Mouse (Mus musculus) limb, embryonic 13.5 days (tissue): ENCODE data around the gene Ghitm. TPM values are rescaled to one million over a fixed set of nuclear protein-coding genes. Genes with fewer than 3 reads are reported as not detected.
"Not testable (repeated sequence)": the region's sequence is repeated elsewhere in the genome, so short reads cannot be mapped to it uniquely, and the experiment has no call there.

Experiments used
- ATAC-seq: fragments of 200-750 bp; cut with Nextera tagmentation; 2 replicates; pipeline ENCODE4 v1.8.0; 2017; ENCODE audit warnings: low read depth, moderate number of reproducible peaks, moderate TSS enrichment; ENCODE audit not compliant: low FRiP score
- H3K27ac ChIP-seq: fragments of 300-500 bp; sonication (generic); 2 replicates; pipeline ENCODE4 v1.5.1; 2015; ENCODE audit warnings: inconsistent platforms, mild to moderate bottlenecking, moderate library complexity
- H3K27me3 ChIP-seq: fragments of 300-500 bp; sonication (generic); 2 replicates; pipeline ENCODE4 v1.6.1; 2015; ENCODE audit warnings: mild to moderate bottlenecking, inconsistent platforms
- H3K36me3 ChIP-seq: fragments of 300-500 bp; sonication (generic); 2 replicates; pipeline ENCODE4 v1.6.1; 2015; ENCODE audit warnings: inconsistent platforms, mild to moderate bottlenecking, moderate library complexity
- H3K4me1 ChIP-seq: fragments of 300-500 bp; sonication (generic); 2 replicates; pipeline ENCODE4 v1.6.1; 2015; ENCODE audit warnings: inconsistent platforms
- H3K4me2 ChIP-seq: fragments of 300-500 bp; sonication (generic); replicated peaks from 2 replicates; pipeline ENCODE4 v1.6.1; 2015; ENCODE audit warnings: inconsistent platforms, mild to moderate bottlenecking, moderate library complexity
- H3K4me3 ChIP-seq: fragments of 300-500 bp; sonication (generic); 2 replicates; pipeline ENCODE4 v1.5.1; 2015; ENCODE audit warnings: moderate library complexity, mild to moderate bottlenecking, inconsistent platforms
- H3K9ac ChIP-seq: fragments of 300-500 bp; sonication (generic); 2 replicates; pipeline ENCODE4 v1.6.1; 2015; ENCODE audit warnings: mild to moderate bottlenecking, inconsistent platforms
- H3K9me3 ChIP-seq: fragments of 300-500 bp; sonication (generic); 2 replicates; pipeline ENCODE4 v1.6.1; 2016; ENCODE audit warnings: inconsistent platforms
- WGBS: fragments of 180-500 bp; shearing (Covaris S2); methylation state at CpG from one replicate; pipeline ENCODE4 v1.1.7; 2015; 5-methylcytosine and 5-hydroxymethylcytosine counted together
- polyA plus RNA-seq: library from polyadenylated mRNA; unstranded; fragments of >200 nt; fragmentation: Nextera tagmentation; extraction: Ambion mirVana; gene quantifications from 2 replicates; pipeline ENCODE4 v1.2.1, GENCODE M21; 2015

Ghitm gene
- polyA plus RNA-seq = 173 and 175 TPM in 2 replicates

DNA sequence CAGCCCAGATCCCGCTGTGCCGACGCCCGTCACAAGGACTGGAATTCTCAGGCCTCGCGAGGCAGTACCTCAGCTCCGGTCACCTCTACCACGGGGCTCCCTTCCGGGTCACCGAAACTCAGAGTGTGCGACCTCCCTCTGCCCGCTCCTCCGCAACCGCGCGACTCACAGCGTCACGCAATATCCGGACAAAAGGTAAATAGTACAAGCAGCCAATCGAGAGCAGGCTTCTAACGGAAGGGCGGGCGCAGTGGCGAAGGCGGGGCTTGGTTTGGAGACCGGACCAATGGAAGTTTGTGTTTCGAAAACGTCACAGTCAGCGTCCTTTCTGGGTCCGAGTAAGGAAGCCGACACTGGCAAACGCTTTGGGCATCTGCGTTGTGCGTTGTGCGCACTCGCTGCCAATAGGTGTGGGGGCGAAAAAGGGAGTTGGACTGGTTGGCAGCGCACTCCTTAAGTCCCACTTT lies at the start of gene Ghitm:
Gene Ghitm (minus strand): TSS at position 146 of the 467 bp plus-strand sequence.
- Histone ChIP-seq H3K27ac (peak within 1 kb of the TSS; percentile 67; the same call in 1 of the 2 replicates), H3K27me3 (no peaks in the 10 kb centered on the region), H3K4me3 (peak within 1 kb of the TSS; percentile 88), H3K4me1 (peaks cover 6% of the 10 kb centered on the region; the same call in 1 of the 2 replicates), H3K9ac (peak within 1 kb of the TSS; percentile 92), H3K4me2 (peak within 1 kb of the TSS; percentile 69), H3K9me3 (no peaks in the 10 kb centered on the region), H3K36me3 (peaks cover 22% of the 10 kb centered on the region)
- 0% methylated on average over 38 of the region's 38 CpGs for WGBS
- ATAC-seq = peak; percentile 100

DNA sequence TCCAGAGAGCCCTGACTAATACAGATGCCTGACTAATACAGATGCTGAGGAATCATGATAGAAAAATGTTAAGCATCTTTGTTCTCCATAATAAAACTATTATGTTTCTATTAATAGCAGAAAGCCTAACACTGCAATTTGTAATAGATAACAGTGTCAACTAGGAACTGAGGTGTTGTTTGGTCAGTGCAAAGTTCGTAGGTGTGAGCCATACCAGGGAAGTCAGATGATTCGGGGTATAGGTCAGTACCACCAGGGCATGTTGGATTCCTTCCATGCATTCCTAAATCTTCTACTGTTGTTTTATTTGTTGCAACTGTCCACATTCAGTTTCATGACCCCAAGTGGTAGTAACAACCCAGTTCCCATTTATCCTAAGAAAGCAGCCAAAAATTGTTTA lies 49.8 kb upstream of the Ghitm start:
- WGBS = 84% methylated on average over 2 of the region's 2 CpGs
- H3K9me3 ChIP-seq = no peaks in the 10 kb centered on the region
- no peak overlapping the region for H3K4me2 ChIP-seq
- H3K4me3 ChIP-seq = no peak overlapping the region
- no peak overlapping the region for H3K9ac ChIP-seq
- no peaks in the 10 kb centered on the region for H3K4me1 ChIP-seq
- no peak overlapping the region for H3K27ac ChIP-seq
- ATAC-seq = no peak
- H3K27me3 ChIP-seq = no peaks in the 10 kb centered on the region
- no peaks in the 10 kb centered on the region for H3K36me3 ChIP-seq

DNA sequence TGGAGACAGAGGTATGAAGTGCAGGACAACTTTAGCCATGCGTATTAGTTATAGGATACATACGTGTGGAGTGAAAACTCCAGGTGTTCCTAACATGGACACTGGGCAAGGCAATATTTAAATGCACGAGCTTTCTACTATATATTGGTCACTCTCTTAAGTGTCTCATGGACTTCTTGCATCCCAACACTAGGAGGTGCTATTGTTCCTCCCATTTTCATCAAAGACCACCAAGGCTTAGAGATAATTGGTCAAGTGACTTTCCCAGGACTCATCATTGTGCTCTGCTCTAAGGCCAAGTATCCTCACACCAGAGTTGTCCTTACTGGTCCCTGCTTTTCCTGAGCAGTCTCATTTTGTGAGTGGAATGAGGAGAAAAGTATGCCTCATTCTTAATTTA lies 39.4 kb upstream of the Ghitm start:
- H3K9me3 ChIP-seq = no peaks in the 10 kb centered on the region
- no peaks in the 10 kb centered on the region for H3K36me3 ChIP-seq
- ATAC-seq = no peak
- no peaks in the 10 kb centered on the region for H3K4me1 ChIP-seq
- 77% methylated on average over 3 of the region's 3 CpGs for WGBS
- H3K27me3 ChIP-seq = no peaks in the 10 kb centered on the region
- no peak overlapping the region for H3K4me3 ChIP-seq
- H3K27ac ChIP-seq = no peak overlapping the region
- H3K4me2 ChIP-seq = no peak overlapping the region
- no peak overlapping the region for H3K9ac ChIP-seq

DNA sequence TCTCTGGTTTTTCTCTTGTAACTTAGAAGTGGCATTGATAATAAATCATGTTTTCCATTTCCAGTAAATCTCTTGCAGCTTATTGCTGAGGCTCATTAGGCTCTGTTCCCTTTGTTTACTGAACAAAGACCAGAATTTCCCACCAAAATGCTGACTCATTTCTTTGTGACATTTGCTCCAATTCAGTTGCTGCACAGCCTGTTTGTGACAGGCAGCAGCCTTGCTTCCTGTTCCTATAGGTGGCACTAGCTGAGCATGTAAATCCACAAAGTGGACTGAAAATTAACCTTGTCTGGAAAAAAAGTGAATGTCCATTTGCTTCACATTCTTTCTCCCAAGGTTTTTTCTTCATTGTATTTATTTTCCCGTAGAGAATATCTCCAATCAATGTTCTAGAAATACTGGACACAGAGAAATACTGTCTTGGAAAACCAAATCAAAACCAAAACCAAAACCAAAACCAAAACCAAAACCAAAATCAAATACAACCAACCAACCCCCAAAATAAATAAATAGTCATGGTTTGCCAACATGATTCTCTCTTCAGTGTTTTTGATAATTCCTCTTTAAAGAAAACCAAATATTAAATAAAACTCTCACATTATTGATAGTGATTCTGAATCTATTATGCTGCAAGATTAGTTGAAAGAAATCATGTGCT lies 30.3 kb upstream of the Ghitm start:
- ATAC-seq = no peak
- Histone ChIP-seq H3K27me3 (no peaks in the 10 kb centered on the region), H3K4me2 (no peak overlapping the region), H3K4me3 (no peak overlapping the region), H3K27ac (no peak overlapping the region), H3K9me3 (no peaks in the 10 kb centered on the region), H3K9ac (no peak overlapping the region), H3K36me3 (no peaks in the 10 kb centered on the region), H3K4me1 (no peaks in the 10 kb centered on the region)
- WGBS = 85% methylated on average over 1 of the region's 1 CpGs

DNA sequence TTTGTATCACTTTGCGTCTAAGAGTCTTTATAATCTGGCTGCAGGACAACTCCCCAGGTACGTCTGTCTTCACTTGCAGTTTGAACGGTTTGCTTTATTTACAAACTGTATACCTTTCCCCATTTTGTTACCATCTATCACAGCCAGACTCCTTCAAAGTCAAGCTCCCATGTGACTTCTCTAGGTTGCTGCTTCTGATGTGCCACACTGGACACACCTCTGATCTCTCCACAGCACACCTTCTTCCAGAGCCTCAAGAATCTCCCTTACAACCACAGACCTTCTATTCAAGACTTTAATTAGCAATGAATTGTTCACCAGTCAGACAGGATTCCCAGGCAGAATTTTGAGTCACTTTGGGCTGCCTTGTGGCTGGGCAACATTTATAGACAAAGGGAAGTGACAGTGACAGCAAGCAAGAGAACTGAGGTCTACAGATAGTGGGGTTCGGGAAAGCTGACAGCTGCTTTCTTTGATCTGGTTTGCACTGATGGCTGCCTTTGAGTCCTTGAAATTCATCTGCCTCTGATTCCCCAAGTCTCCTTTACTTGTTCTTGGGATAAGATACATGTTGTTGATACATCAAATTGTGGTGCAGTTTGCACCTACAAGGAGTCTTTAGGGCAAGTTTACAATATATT lies 29.4 kb upstream of the Ghitm start:
- 69% methylated on average over 4 of the region's 4 CpGs for WGBS
- Histone ChIP-seq H3K27me3 (no peaks in the 10 kb centered on the region), H3K4me1 (no peaks in the 10 kb centered on the region), H3K27ac (no peak overlapping the region), H3K4me2 (no peak overlapping the region), H3K9ac (no peak overlapping the region), H3K4me3 (no peak overlapping the region), H3K36me3 (no peaks in the 10 kb centered on the region), H3K9me3 (no peaks in the 10 kb centered on the region; the same call in 1 of the 2 replicates)
- no peak for ATAC-seq

DNA sequence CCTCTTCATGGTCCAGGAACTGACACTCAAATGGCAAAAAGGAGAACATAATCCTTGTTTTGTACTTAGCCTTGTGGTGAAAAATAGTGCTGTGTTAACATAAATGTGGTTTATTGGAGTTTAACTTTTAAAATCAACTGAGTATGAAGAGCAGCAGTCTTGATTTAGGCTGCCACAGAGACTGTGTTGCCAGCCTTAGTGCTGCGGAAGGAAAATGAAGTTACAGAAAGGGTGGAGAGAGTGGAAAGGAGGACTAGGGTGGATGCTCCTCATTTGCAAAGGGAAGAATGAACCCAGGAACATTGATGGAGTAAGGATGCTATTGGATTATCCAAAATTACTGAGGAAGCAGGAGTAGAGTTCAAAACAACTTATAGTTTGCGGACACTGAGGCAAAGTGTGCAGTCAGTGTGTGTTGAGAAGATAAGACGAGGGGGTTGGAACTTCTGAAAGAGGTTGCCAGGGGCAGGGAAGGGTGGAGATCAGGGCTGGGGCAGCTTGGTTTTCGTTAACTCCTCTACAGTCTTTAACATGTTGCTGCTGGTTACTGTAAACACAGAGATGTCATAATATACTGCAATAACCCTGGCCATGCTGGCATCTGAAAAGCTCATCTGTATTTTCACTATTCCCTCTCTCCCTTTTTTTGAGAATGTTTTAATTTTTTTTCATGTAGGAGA lies 28.3 kb upstream of the Ghitm start:
- H3K27me3 ChIP-seq = no peaks in the 10 kb centered on the region
- WGBS = 80% methylated on average over 4 of the region's 4 CpGs
- H3K36me3 ChIP-seq = no peaks in the 10 kb centered on the region
- no peak for ATAC-seq
- H3K9ac ChIP-seq = no peak overlapping the region
- H3K4me3 ChIP-seq = no peak overlapping the region
- H3K27ac ChIP-seq = no peak overlapping the region
- H3K9me3 ChIP-seq = no peaks in the 10 kb centered on the region; the same call in 1 of the 2 replicates
- H3K4me1 ChIP-seq = no peaks in the 10 kb centered on the region
- H3K4me2 ChIP-seq = no peak overlapping the region

DNA sequence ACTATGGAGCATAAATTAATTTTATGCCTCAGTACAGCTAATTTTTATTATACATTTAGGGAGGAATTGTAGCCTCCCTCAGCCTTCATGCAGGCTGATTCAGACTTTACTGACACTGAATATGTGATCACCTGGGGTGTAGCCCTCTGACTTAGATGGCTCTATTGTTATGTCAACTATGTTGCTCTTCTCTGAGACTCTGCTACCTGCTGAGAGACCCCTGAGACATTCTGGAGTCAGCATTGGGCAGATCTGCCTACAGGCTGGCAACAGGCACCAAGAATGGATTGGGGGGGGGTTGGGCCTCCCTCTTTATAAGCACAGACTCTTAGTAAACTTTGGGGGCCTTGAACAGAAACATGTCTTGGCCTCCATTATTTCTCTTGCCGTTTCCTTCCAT lies 19.3 kb upstream of the Ghitm start:
- H3K9ac ChIP-seq = no peak overlapping the region
- no peaks in the 10 kb centered on the region for H3K36me3 ChIP-seq
- H3K4me2 ChIP-seq = no peak overlapping the region
- ATAC-seq = no peak
- no peak overlapping the region for H3K4me3 ChIP-seq
- WGBS = 78% methylated on average over 1 of the region's 1 CpGs
- H3K4me1 ChIP-seq = no peaks in the 10 kb centered on the region
- no peak overlapping the region for H3K27ac ChIP-seq
- peaks cover 13% of the 10 kb centered on the region for H3K9me3 ChIP-seq
- H3K27me3 ChIP-seq = no peaks in the 10 kb centered on the region

DNA sequence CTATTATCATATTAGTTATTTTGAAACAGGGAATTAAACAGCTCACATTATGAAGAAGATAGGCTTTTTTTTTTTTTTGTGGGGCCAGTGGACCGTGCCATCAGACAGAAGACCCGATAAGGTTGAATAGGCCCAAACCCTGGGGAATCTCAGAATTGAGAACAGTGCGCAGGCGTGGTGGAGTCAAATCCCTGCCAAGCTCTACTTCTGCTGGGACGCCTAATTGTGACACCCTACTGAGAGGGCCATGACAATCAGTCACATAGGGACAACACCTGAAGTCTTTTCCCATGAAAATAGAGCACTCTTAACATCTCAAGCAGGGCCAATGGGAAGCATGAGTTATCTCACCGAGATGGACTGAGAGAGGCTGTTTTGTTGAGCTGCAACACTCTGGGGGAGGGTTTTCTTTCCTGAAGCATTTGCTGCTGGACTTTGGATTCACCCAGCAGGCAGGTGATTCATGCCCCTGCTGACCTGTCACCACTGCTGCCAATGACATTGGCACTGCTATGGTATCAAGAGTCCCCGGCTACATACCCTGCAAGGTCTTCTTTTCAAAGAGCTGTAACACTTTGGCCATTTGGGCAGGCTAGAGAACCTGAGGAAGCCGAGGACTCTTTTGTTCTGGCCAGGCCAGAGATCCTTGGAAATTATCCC lies 4.1 kb upstream of the Ghitm start:
- Histone ChIP-seq H3K9ac (no peak overlapping the region), H3K4me1 (peaks cover 2% of the 10 kb centered on the region; the same call in 1 of the 2 replicates), H3K4me3 (no peak overlapping the region), H3K27me3 (no peaks in the 10 kb centered on the region), H3K4me2 (no peak overlapping the region), H3K27ac (no peak overlapping the region), H3K9me3 (no peaks in the 10 kb centered on the region), H3K36me3 (no peaks in the 10 kb centered on the region)
- WGBS = 77% methylated on average over 8 of the region's 8 CpGs
- no peak for ATAC-seq

DNA sequence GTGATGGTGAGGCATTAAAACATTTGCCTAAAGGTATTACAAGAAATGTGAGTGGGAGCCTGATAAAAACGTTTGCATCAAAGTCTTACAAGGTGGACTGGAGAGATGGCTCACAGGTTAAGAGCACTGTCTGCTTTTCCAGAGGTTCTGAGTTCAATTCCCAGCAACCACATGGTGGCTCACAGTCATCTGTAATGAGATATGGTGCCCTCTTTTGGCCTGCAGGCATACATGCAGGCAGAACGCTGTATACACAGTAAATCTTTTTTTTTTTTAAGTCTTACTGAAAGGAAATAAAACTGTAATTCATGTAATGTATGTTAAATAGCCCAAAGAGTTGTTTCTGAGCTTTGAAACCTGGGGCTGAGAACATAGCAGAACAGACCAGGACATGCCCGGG lies 2.5 kb upstream of the Ghitm start:
- not testable (repeated sequence) for H3K4me3 ChIP-seq, H3K27ac ChIP-seq, H3K4me2 ChIP-seq, ATAC-seq, H3K9me3 ChIP-seq, H3K9ac ChIP-seq, H3K4me1 ChIP-seq, H3K27me3 ChIP-seq, H3K36me3 ChIP-seq
- WGBS = 81% methylated on average over 3 of the region's 3 CpGs

DNA sequence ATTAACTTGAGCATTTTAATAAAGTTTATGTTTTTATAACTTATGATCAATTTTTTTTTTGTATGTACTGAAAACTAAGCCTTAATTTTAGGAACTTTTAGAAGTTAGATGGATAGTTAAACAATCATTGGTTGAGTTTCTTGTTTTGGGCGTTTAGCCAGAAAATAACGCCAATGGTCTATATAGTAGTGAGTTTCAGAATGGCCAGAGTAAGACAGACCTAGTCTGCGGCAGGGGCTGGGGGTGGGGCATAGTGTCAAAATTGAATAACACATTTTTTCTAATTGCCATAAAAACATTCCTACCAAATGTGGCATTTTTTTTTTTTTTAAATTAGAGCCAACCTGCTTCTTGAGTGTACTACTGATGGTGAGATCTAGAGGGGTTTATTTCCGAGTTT lies 1.0 kb upstream of the Ghitm start:
- ATAC-seq = no peak
- Histone ChIP-seq H3K4me3 (no peak overlapping the region), H3K9me3 (no peaks in the 10 kb centered on the region), H3K36me3 (peaks cover 14% of the 10 kb centered on the region), H3K4me2 (no peak overlapping the region), H3K27ac (no peak overlapping the region), H3K27me3 (no peaks in the 10 kb centered on the region), H3K4me1 (peaks cover 6% of the 10 kb centered on the region; the same call in 1 of the 2 replicates), H3K9ac (no peak overlapping the region)
- WGBS = 85% methylated on average over 4 of the region's 4 CpGs

DNA sequence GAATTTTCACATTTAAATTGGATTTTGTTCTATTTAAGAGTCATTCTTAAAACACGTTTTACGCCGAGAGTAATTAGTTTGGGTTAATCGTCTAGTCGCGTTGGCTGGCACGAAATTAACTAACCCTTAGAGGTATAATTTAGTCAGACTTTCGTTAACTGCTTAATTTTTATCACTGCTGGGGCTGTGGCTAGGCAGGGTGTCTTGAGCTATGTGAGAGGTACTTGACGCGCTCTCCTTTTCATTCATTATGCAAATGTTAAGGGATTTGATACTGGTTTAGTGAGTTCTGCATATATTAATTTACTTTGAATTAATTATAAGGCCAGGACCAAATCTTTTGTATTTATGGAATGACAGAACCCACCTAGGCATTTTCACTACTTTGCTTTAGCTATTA lies 599 bp upstream of the Ghitm start:
- Histone ChIP-seq H3K27ac (no peak overlapping the region; the same call in 1 of the 2 replicates), H3K27me3 (no peaks in the 10 kb centered on the region), H3K4me3 (peak overlapping the region; percentile 88), H3K9ac (peak overlapping the region; percentile 64), H3K36me3 (peaks cover 17% of the 10 kb centered on the region), H3K4me2 (peak overlapping the region; percentile 68), H3K9me3 (no peaks in the 10 kb centered on the region), H3K4me1 (peaks cover 6% of the 10 kb centered on the region; the same call in 1 of the 2 replicates)
- no peak for ATAC-seq
- WGBS = 3% methylated on average over 10 of the region's 10 CpGs
